Mouse (Mus musculus) spleen, adult 2 months (tissue): ENCODE data around the gene Hspg2. TPM values are rescaled to one million over a fixed set of nuclear protein-coding genes. Genes with fewer than 3 reads are reported as not detected.

Experiments used
- DNase-seq, 2 experiments: peaks; one replicate each; pipeline versions ENCODE4 v3.0.0 to v3.0.0-alpha.2; 2012 to 2021; ENCODE audit warnings: low spot score in 2 of 2, low read depth in 1 of 2
- H3K27ac ChIP-seq: fragments of 200-500 bp; 2 replicates; pipeline ENCODE4 v1.5.1; 2012; ENCODE audit warnings: low read length, inconsistent platforms; ENCODE audit not compliant: insufficient read depth
- H3K27me3 ChIP-seq: fragments of 200-500 bp; 2 replicates; pipeline ENCODE4 v1.6.1; 2012; ENCODE audit warnings: mild to moderate bottlenecking, moderate library complexity, low read length, inconsistent platforms; ENCODE audit not compliant: control insufficient read depth, insufficient read depth
- H3K36me3 ChIP-seq: fragments of 200-500 bp; 2 replicates; pipeline ENCODE4 v1.6.1; 2012; ENCODE audit warnings: mild to moderate bottlenecking, low read length, inconsistent platforms; ENCODE audit not compliant: control insufficient read depth, insufficient read depth
- H3K4me1 ChIP-seq: fragments of 200-500 bp; 2 replicates; pipeline ENCODE4 v1.6.1; 2011; ENCODE audit warnings: inconsistent platforms; ENCODE audit not compliant: control insufficient read depth, insufficient read depth, insufficient read length
- H3K4me3 ChIP-seq: fragments of 200-500 bp; 2 replicates; pipeline ENCODE4 v1.5.1; 2011; ENCODE audit warnings: mild to moderate bottlenecking, inconsistent platforms; ENCODE audit not compliant: insufficient read depth, insufficient read length; ENCODE audit errors: extremely low read depth
- CTCF ChIP-seq: fragments of 200-500 bp; IDR thresholded peaks from 2 replicates; pipeline ENCODE4 v1.5.1; 2011; ENCODE audit warnings: mild to moderate bottlenecking, inconsistent platforms; ENCODE audit not compliant: insufficient read depth, insufficient read length, insufficient replicate concordance; ENCODE audit errors: extremely low read depth
- POLR2A ChIP-seq: fragments of 200-500 bp; IDR thresholded peaks from 2 replicates; pipeline ENCODE4 v1.6.1; 2011; ENCODE audit warnings: low read depth, low read length, inconsistent platforms
- WGBS: fragments of 180-500 bp; shearing (Covaris S2); methylation state at CpG from one replicate; pipeline ENCODE4 v1.1.7; 2018; 5-methylcytosine and 5-hydroxymethylcytosine counted together
- polyA plus RNA-seq: library from polyadenylated mRNA; depleted of rRNA; stranded (reverse); fragments of >200 nt; gene quantifications from 2 replicates; pipeline ENCODE4 v1.2.3, GENCODE M21; 2012

Gene Hspg2
- polyA plus RNA-seq, 1 experiment: 27.0 TPM

- no peak for DNase-seq
- no peaks in the 10 kb centered on the region for H3K4me1 ChIP-seq
- H3K27ac ChIP-seq: no peak overlapping the region
- no peaks in the 10 kb centered on the region for H3K36me3 ChIP-seq
- no peak overlapping the region for H3K4me3 ChIP-seq
- H3K27me3 ChIP-seq: no peaks in the 10 kb centered on the region
- TF ChIP-seq CTCF (no peak), POLR2A (no peak)
- 84% methylated on average over 9 of the region's 9 CpGs for WGBS
Measured at GRCm38 (mm10) chr4:137509528-137509927, 41.0 kb downstream of the Hspg2 start.

GRCm38 (mm10) chr4:137510021-137510696 lies 41.6 kb downstream of the Hspg2 start:
- no peaks in the 10 kb centered on the region for H3K4me1 ChIP-seq
- H3K4me3 ChIP-seq: no peak overlapping the region
- H3K27ac ChIP-seq: no peak overlapping the region
- no peaks in the 10 kb centered on the region for H3K27me3 ChIP-seq
- TF ChIP-seq CTCF (no peak), POLR2A (no peak)
- no peak for DNase-seq
- H3K36me3 ChIP-seq: no peaks in the 10 kb centered on the region
- 79% methylated on average over 15 of the region's 15 CpGs for WGBS

- TF ChIP-seq POLR2A (no peak), CTCF (no peak)
- H3K27ac ChIP-seq: no peak overlapping the region
- 81% methylated on average over 6 of the region's 6 CpGs for WGBS
- H3K36me3 ChIP-seq: no peaks in the 10 kb centered on the region
- no peak for DNase-seq
- no peaks in the 10 kb centered on the region for H3K4me1 ChIP-seq
- H3K4me3 ChIP-seq: no peak overlapping the region
- no peaks in the 10 kb centered on the region for H3K27me3 ChIP-seq
Measured at GRCm38 (mm10) chr4:137512897-137513296, 44.3 kb downstream of the Hspg2 start.

- H3K4me1 ChIP-seq: no peaks in the 10 kb centered on the region
- 88% methylated on average over 36 of the region's 36 CpGs for WGBS
- DNase-seq: no peak
- no peak overlapping the region for H3K4me3 ChIP-seq
- no peak overlapping the region for H3K27ac ChIP-seq
- no peaks in the 10 kb centered on the region for H3K36me3 ChIP-seq
- H3K27me3 ChIP-seq: no peaks in the 10 kb centered on the region
- TF ChIP-seq CTCF (no peak), POLR2A (no peak)
Measured at GRCm38 (mm10) chr4:137517989-137518691, 49.6 kb downstream of the Hspg2 start.

GRCm38 (mm10) chr4:137518746-137519145 lies 50.2 kb downstream of the Hspg2 start:
- no peaks in the 10 kb centered on the region for H3K4me1 ChIP-seq
- no peak for TF ChIP-seq POLR2A
- no peak for TF ChIP-seq CTCF
- H3K4me3 ChIP-seq: no peak overlapping the region
- H3K36me3 ChIP-seq: no peaks in the 10 kb centered on the region
- DNase-seq: no peak
- no peak overlapping the region for H3K27ac ChIP-seq
- H3K27me3 ChIP-seq: no peaks in the 10 kb centered on the region
- 94% methylated on average over 14 of the region's 14 CpGs for WGBS

- DNase-seq: no peak
- Histone ChIP-seq H3K27ac (no peak overlapping the region), H3K27me3 (no peaks in the 10 kb centered on the region), H3K4me1 (no peaks in the 10 kb centered on the region), H3K36me3 (no peaks in the 10 kb centered on the region), H3K4me3 (no peak overlapping the region)
- 88% methylated on average over 5 of the region's 5 CpGs for WGBS
- no peak for TF ChIP-seq POLR2A
- TF ChIP-seq CTCF: no peak
Measured at GRCm38 (mm10) chr4:137520346-137520745, 51.8 kb downstream of the Hspg2 start.

- Histone ChIP-seq H3K4me3 (no peak overlapping the region), H3K27ac (no peak overlapping the region), H3K4me1 (no peaks in the 10 kb centered on the region), H3K36me3 (no peaks in the 10 kb centered on the region), H3K27me3 (no peaks in the 10 kb centered on the region)
- DNase-seq: no peak
- 83% methylated on average over 11 of the region's 11 CpGs for WGBS
- no peak for TF ChIP-seq CTCF
- TF ChIP-seq POLR2A: no peak
Measured at GRCm38 (mm10) chr4:137521966-137522365, 53.4 kb downstream of the Hspg2 start.
